26 mouse cellular contexts compared by ENCODE assay signal in the genomic region with DNA sequence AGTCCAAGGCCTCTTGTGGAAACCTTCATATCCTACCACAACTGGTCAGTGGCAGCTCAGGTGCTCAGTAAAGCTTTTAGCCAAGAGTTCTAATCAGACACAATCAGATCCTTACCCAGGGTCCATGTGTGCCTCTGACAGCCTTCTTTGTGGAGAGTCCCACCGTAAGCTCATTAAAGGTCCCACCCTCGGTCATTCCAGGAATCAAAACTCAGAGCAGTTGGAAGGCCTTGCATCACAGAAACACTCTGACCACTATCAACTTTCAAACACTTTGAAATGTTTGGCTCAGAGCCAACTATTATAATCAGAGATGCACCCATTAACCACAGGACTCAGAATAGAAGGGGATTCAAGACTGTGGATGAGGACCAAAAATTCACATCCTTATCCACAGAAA. TPM values are rescaled to one million over a fixed set of nuclear protein-coding genes. Genes with fewer than 3 reads are reported as not detected.
DNase-seq lines count a peak whose midpoint lies in the region; ATAC-seq and TF ChIP-seq lines count a peak whose summit lies in the region.
"Had no signal": no experiment of that assay in that cellular context is flagged by ENCODE, and none has a peak within 500 bp of the region (broad histone marks: within the 10 kb centered on the region; RNA-seq: fewer than 3 reads in every experiment).

No protein-coding gene starts in this region.

- H3K9ac ChIP-seq in intestine, postnatal 0 days (ENCODE audit: low read depth, low read length) = no peak overlapping the region
- H3K9ac ChIP-seq: embryonic facial prominence, embryonic 13.5 days; embryonic facial prominence, embryonic 15.5 days; forebrain, embryonic 12.5 days had no signal

- H3K4me1 ChIP-seq in intestine, postnatal 0 days (replicated peaks; ENCODE audit: control insufficient read depth, insufficient read depth, low read length) = no peaks in the 10 kb centered on the region
- H3K4me1 ChIP-seq: embryonic facial prominence, embryonic 13.5 days; embryonic facial prominence, embryonic 15.5 days; forebrain, embryonic 10.5 days; forebrain, embryonic 12.5 days had no signal

- no peaks in the 10 kb centered on the region for H3K9me3 ChIP-seq in intestine, postnatal 0 days (ENCODE audit: control insufficient read depth)
- H3K9me3 ChIP-seq: embryonic facial prominence, embryonic 13.5 days; embryonic facial prominence, embryonic 15.5 days; forebrain, embryonic 10.5 days; forebrain, embryonic 12.5 days; G1E had no signal

- intact Hi-C loops in heart, postnatal 10 days (cut with DNase I) = loop anchor here (5.0 kb wide), 1 partner anchor 38 kb away; no protein-coding TSS in a partner anchor

- no peak overlapping the region for H3K4me3 ChIP-seq in layer of hippocampus, adult 2 months
- no peak overlapping the region for H3K4me3 ChIP-seq in intestine, postnatal 0 days (ENCODE audit: low read depth, low read length)
- H3K4me3 ChIP-seq: embryonic facial prominence, embryonic 13.5 days; embryonic facial prominence, embryonic 15.5 days; erythroblast, embryonic 14.5 days; forebrain, embryonic 10.5 days; forebrain, embryonic 12.5 days had no signal

- H3K4me2 ChIP-seq in intestine, postnatal 0 days (replicated peaks; ENCODE audit: low read depth) = no peak overlapping the region
- H3K4me2 ChIP-seq: embryonic facial prominence, embryonic 13.5 days; embryonic facial prominence, embryonic 15.5 days; forebrain, embryonic 12.5 days had no signal

- 63% methylated on average over 2 of the region's 2 CpGs for WGBS in intestine, postnatal 0 days

- no peak for TF ChIP-seq CTCF in layer of hippocampus, adult 2 months (conservative IDR thresholded peaks at IDR 0.05)
- TF ChIP-seq CTCF in intestine, postnatal 0 days (IDR thresholded peaks at IDR 0.05; ENCODE audit: low read depth) = no peak

- ATAC-seq in megakaryocyte progenitor cell, adult 5-6 weeks (replicated peaks; ENCODE audit: poor library complexity) = 0 out of 2 replicates have a peak, but pooled peaks have one; percentile 9
- ATAC-seq in intestine, postnatal 0 days = no peak
- ATAC-seq: CD4-positive, CD25-positive, alpha-beta regulatory T cell, adult 4 months; forebrain, embryonic 14.5 days; forebrain, embryonic 16.5 days had no signal

- DNase-seq in heart, adult 11 months = peak; percentile 53
- DNase-seq in heart, postnatal 10 days = no peak
- DNase-seq in layer of hippocampus, adult 2 months (ENCODE audit: low spot score in 2 of 2) = no peak
- DNase-seq: adrenal gland, adult 2 months; adrenal gland, postnatal 10 days; adrenal gland, postnatal 25 days; B cell, adult 2 months; cerebellum, adult 11 months; cerebellum, adult 18-20 months; cerebellum, adult 8-10 months; cerebellum, adult 9-11 months; cerebellum, postnatal 14 days; cerebellum, postnatal 36 days; embryo, embryonic 11 days had no signal

- H3K27ac ChIP-seq in layer of hippocampus, adult 2 months = no peak overlapping the region
- H3K27ac ChIP-seq in intestine, postnatal 0 days (ENCODE audit: low read depth, low read length) = no peak overlapping the region
- H3K27ac ChIP-seq: embryonic facial prominence, embryonic 13.5 days; embryonic facial prominence, embryonic 15.5 days; forebrain, embryonic 10.5 days; forebrain, embryonic 12.5 days had no signal

- no peaks in the 10 kb centered on the region for H3K36me3 ChIP-seq in intestine, postnatal 0 days (ENCODE audit: control insufficient read depth, insufficient read depth)
- H3K36me3 ChIP-seq: embryonic facial prominence, embryonic 13.5 days; embryonic facial prominence, embryonic 15.5 days; forebrain, embryonic 10.5 days; forebrain, embryonic 12.5 days; G1E had no signal

- no peaks in the 10 kb centered on the region for H3K27me3 ChIP-seq in intestine, postnatal 0 days (replicated peaks; ENCODE audit: control insufficient read depth, insufficient read depth, low read length)
- H3K27me3 ChIP-seq: CH12.LX; embryonic facial prominence, embryonic 15.5 days; forebrain, embryonic 12.5 days had no signal

RNA-seq across cellular contexts. Expression of gene Otud1, which starts 12.4 kb away (rescaled TPM):
- 10 to 100 TPM; 18.9 to 20.1 TPM for total RNA-seq in heart, postnatal 10 days (2021)
- 5.8 and 6.4 TPM in 2 replicates for total RNA-seq in megakaryocyte progenitor cell, adult 5-6 weeks (2015)
- 3.1 and 3.3 TPM in 2 replicates for total RNA-seq in megakaryocyte progenitor cell, adult 5-6 weeks (2017)
- total RNA-seq in layer of hippocampus, adult 2 months (2021) = 10 to 100 TPM; 10.7 to 12.2 TPM
- polyA plus RNA-seq in intestine, postnatal 0 days (2015; fragmentation: Nextera tagmentation; extraction: Ambion mirVana) = 1.6 and 1.9 TPM in 2 replicates
- polyA plus RNA-seq: G1E had no signal
